Mouse (Mus musculus) forebrain, embryonic 16.5 days (tissue): Measurements from ENCODE around the gene Mindy3. TPM values are rescaled to one million over a fixed set of nuclear protein-coding genes. Genes with fewer than 3 reads are reported as not detected.

Source experiments
- ATAC-seq: fragments of 200-750 bp; cut with Nextera tagmentation; 2 replicates; pipeline ENCODE4 v1.8.0; 2017; ENCODE audit warnings: mild to moderate bottlenecking, moderate library complexity
- H3K27ac ChIP-seq: fragments of 300-500 bp; sonication (generic); 2 replicates; pipeline ENCODE4 v1.5.1; 2014; ENCODE audit warnings: low read length, control low read depth
- H3K27me3 ChIP-seq: fragments of 300-500 bp; sonication (generic); replicated peaks from 2 replicates; pipeline ENCODE4 v1.6.1; 2014; ENCODE audit warnings: low read length; ENCODE audit not compliant: control insufficient read depth, insufficient read depth
- H3K36me3 ChIP-seq: fragments of 300-500 bp; sonication (generic); 2 replicates; pipeline ENCODE4 v1.6.1; 2014; ENCODE audit not compliant: control insufficient read depth, insufficient read depth
- H3K4me1 ChIP-seq: fragments of 300-500 bp; sonication (generic); replicated peaks from 2 replicates; pipeline ENCODE4 v1.6.1; 2014; ENCODE audit warnings: low read length; ENCODE audit not compliant: control insufficient read depth, insufficient read depth
- H3K4me2 ChIP-seq: fragments of 300-500 bp; sonication (generic); 2 replicates; pipeline ENCODE4 v1.6.1; 2014; ENCODE audit warnings: mild to moderate bottlenecking, low read length, control low read depth
- H3K4me3 ChIP-seq: fragments of 300-500 bp; sonication (generic); replicated peaks from 2 replicates; pipeline ENCODE4 v1.5.1; 2014; ENCODE audit warnings: mild to moderate bottlenecking, low read length, control low read depth
- H3K9ac ChIP-seq: fragments of 300-500 bp; sonication (generic); replicated peaks from 2 replicates; pipeline ENCODE4 v1.6.1; 2014; ENCODE audit warnings: low read depth, low read length, control low read depth
- H3K9me3 ChIP-seq: fragments of 300-500 bp; sonication (generic); 2 replicates; pipeline ENCODE4 v1.6.1; 2016; ENCODE audit warnings: low read length; ENCODE audit not compliant: control insufficient read depth
- WGBS: fragments of 180-500 bp; shearing (Covaris S2); extraction: QIAGEN DNeasy Blood & Tissue Kit; methylation state at CpG from one replicate; pipeline ENCODE4 v1.1.7; 2014; 5-methylcytosine and 5-hydroxymethylcytosine counted together
- polyA plus RNA-seq: library from polyadenylated mRNA; unstranded; fragments of >200 nt; fragmentation: Nextera tagmentation; extraction: Ambion mirVana; gene quantifications from 2 replicates; pipeline ENCODE4 v1.2.1, GENCODE M21; 2015

Gene Mindy3
- polyA plus RNA-seq, 1 experiment from 2014 or later: 40.5 TPM

DNA sequence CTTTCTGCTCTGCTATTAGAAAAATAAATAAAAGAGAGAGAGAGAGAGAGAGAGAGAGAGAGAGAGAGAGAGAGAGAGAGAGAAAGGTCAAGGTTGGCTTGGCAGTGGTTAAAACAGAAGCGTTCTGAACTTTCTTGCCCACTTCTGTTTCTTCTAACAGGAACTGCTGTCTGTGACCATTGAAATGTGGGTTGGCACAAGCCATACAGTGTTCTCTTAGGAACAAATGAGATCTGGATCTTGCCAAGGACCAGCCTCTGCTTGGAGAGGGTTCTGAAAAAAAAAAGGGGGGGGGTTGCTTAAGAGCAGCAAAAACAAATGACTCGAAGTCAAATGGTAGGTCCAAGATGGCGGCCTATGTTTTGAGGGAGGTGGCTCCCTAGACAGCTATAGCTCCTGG, 100.6 kb downstream of the Mindy3 start:
- Histone ChIP-seq H3K4me3 (no peak overlapping the region), H3K36me3 (no peaks in the 10 kb centered on the region), H3K4me1 (no peaks in the 10 kb centered on the region), H3K9ac (no peak overlapping the region), H3K4me2 (no peak overlapping the region), H3K27me3 (no peaks in the 10 kb centered on the region), H3K9me3 (no peaks in the 10 kb centered on the region), H3K27ac (no peak overlapping the region)
- WGBS: 91% methylated on average over 3 of the region's 3 CpGs
- ATAC-seq: no peak

DNA sequence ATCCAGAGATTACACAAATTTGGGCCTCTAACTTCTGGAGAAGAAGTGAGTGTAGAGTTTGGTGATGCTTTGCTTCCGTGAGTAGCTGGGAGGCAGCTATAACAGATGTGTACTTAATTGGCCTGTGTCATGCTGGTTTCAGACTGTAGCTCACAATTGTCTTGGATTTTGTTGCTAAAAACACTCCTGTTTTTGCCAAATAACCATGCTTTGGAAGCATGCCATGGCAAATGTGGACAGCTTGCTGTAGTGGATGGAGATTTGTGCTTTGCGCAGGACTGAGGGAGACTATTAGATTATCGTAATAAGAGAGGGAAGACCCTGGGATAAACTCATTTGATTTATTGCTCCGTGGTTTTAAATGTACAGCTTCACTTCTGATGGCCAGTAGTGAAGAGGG, 101.2 kb downstream of the Mindy3 start:
- H3K4me2 ChIP-seq: no peak overlapping the region
- no peaks in the 10 kb centered on the region for H3K4me1 ChIP-seq
- peak; percentile 33; the same call in 1 of the 2 replicates for ATAC-seq
- no peaks in the 10 kb centered on the region for H3K36me3 ChIP-seq
- 68% methylated on average over 4 of the region's 4 CpGs for WGBS
- no peak overlapping the region for H3K27ac ChIP-seq
- no peaks in the 10 kb centered on the region for H3K9me3 ChIP-seq
- no peaks in the 10 kb centered on the region for H3K27me3 ChIP-seq
- H3K9ac ChIP-seq: no peak overlapping the region
- H3K4me3 ChIP-seq: no peak overlapping the region

DNA sequence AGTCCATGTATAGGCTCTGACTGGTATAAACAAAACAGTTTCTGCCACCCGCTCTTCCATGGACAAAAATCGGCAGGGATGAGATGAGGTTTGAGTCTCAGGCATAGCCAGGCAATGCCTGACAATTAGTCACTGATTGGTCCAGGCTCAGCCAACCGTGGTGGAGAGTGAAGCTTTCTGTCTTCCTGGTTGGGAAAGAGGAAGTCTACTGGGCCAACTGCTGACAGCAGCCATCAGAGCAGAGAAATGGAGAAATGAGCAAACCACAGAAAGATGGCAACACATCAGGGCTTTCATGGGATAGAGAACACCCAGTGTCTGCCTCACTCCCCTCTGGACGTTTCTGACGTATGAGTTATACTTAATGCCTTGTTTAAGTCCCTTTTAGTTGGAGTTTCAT, 101.9 kb downstream of the Mindy3 start:
- Histone ChIP-seq H3K9ac (no peak overlapping the region), H3K4me3 (no peak overlapping the region), H3K36me3 (no peaks in the 10 kb centered on the region), H3K27me3 (no peaks in the 10 kb centered on the region), H3K4me1 (no peaks in the 10 kb centered on the region), H3K27ac (no peak overlapping the region), H3K9me3 (no peaks in the 10 kb centered on the region), H3K4me2 (no peak overlapping the region)
- 72% methylated on average over 5 of the region's 5 CpGs for WGBS
- ATAC-seq: no peak

DNA sequence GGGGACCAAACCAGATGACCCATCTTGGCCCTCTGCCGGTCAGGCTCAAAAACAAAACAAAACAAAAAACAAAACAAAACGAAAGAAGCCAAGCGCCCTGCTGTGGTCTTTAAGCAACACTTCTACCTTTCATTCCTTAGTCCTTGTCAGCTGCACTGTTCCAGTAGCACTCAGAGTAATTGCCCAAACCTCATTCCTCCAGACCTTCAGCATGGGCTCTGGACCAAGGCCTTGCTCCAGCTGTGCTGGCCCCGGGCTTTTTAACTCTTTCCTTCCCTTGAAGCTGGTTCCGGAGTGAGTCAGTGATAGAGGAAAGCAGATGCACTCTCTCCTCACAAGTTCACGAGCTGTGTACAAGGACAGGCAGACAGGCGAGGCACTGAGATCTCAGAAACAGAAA, 102.9 kb downstream of the Mindy3 start:
- Histone ChIP-seq H3K4me1 (no peaks in the 10 kb centered on the region), H3K9me3 (no peaks in the 10 kb centered on the region), H3K27me3 (no peaks in the 10 kb centered on the region), H3K27ac (no peak overlapping the region), H3K36me3 (no peaks in the 10 kb centered on the region), H3K9ac (no peak overlapping the region), H3K4me3 (no peak overlapping the region), H3K4me2 (no peak overlapping the region)
- no peak for ATAC-seq
- 30% methylated on average over 7 of the region's 7 CpGs for WGBS

DNA sequence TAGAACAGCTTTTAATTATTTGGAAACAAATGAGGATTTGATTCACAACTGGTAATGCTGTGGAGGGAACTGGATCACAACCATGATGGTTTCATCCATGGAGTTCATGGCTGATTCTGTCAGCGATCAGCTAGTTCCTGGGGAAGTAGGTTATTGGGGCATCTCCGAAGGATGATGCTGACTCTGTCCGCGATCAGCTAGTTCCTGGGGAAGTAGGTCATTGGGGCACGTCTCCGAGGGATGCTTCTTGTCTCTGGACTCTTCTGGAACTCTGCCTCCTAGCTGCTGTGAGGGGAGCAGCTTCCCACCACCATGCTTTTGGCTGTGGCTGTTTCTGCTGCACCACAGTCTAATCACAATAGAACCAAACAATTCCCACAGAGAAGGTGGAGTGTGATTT, 105.2 kb downstream of the Mindy3 start:
- Histone ChIP-seq H3K36me3 (no peaks in the 10 kb centered on the region), H3K4me3 (no peak overlapping the region), H3K27ac (no peak overlapping the region), H3K9me3 (no peaks in the 10 kb centered on the region), H3K27me3 (no peaks in the 10 kb centered on the region), H3K4me2 (no peak overlapping the region), H3K9ac (no peak overlapping the region), H3K4me1 (no peaks in the 10 kb centered on the region)
- ATAC-seq: no peak
- WGBS: 78% methylated on average over 6 of the region's 6 CpGs

DNA sequence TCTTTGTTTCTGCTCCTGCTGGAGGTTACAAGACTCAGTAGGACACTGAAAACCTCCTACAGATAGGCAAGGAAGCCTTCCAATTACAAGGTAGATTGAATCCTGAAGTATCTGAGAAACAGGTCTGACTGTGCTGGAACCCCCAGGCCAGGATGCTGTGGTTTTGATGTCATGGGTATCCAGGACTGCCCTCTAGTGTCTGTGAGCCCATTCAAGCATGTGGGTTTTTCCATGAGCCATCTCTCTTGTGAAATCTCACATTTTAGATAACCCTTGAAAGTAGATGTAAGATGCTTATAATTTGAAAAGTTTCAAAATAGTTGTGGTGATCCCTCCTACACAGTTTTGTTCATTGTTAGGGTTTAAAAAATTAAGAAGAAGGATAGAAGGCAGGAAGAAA, 110.8 kb downstream of the Mindy3 start:
- no peaks in the 10 kb centered on the region for H3K27me3 ChIP-seq
- H3K9ac ChIP-seq: no peak overlapping the region
- H3K27ac ChIP-seq: no peak overlapping the region
- H3K9me3 ChIP-seq: no peaks in the 10 kb centered on the region
- H3K4me3 ChIP-seq: no peak overlapping the region
- H3K36me3 ChIP-seq: no peaks in the 10 kb centered on the region
- H3K4me2 ChIP-seq: no peak overlapping the region
- no peak for ATAC-seq
- no peaks in the 10 kb centered on the region for H3K4me1 ChIP-seq

DNA sequence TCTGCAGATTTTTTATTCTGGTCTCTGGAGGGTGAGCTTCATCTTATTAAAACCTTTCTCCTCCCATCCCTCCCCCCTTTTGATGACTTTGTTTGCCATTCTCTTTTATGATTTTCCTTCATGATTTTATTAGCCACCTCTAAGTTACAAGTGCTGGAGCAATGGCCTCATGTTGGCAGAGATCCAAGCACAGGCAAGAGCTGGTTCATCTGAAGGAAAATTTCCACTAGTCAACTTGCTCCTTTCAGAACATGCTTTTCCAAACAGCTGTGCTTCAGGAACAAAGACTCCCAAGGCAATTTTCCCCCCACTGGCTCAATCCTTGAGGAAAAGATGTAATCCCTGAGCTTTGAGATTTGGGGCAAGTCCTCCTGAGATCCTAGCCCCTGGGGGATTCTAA, 112.0 kb downstream of the Mindy3 start:
- no peak overlapping the region for H3K4me2 ChIP-seq
- H3K27me3 ChIP-seq: no peaks in the 10 kb centered on the region
- no peak overlapping the region for H3K27ac ChIP-seq
- no peak for ATAC-seq
- H3K4me3 ChIP-seq: no peak overlapping the region
- H3K36me3 ChIP-seq: no peaks in the 10 kb centered on the region
- no peaks in the 10 kb centered on the region for H3K9me3 ChIP-seq
- no peaks in the 10 kb centered on the region for H3K4me1 ChIP-seq
- H3K9ac ChIP-seq: no peak overlapping the region

DNA sequence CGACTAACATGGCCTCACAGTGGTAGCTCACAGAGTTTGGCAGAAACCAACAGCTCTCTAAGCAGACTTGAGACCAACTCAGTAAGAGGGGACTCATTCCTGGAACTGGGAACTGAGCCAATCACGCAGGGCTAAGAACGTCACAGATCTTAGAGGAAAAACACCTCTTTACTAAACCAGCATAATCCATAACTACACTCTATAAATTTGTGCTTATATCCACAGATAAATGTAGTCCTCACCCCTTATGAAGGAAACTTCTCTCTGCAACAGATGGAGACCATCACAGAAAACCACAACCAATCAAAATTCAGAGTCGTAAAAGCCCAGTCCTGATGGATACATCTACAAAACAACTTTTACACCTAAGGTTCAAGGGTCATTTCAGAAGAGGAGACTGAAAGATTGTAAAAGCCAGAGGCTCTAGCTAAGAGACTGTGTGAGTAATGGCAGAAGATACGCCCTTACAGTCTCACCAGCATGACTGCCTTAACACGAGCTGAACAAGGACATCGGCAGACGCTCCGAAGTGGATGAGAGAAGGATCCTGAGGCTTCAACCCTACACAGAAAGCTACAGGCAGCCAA, 114.1 kb downstream of the Mindy3 start:
- 86% methylated on average over 9 of the region's 9 CpGs for WGBS
- Histone ChIP-seq H3K9ac (no peak overlapping the region), H3K27me3 (peaks cover 4% of the 10 kb centered on the region; the same call in 1 of the 2 replicates), H3K4me1 (peaks cover 8% of the 10 kb centered on the region), H3K9me3 (no peaks in the 10 kb centered on the region), H3K4me2 (no peak overlapping the region), H3K36me3 (no peaks in the 10 kb centered on the region), H3K27ac (no peak overlapping the region), H3K4me3 (no peak overlapping the region)
- ATAC-seq: no peak

DNA sequence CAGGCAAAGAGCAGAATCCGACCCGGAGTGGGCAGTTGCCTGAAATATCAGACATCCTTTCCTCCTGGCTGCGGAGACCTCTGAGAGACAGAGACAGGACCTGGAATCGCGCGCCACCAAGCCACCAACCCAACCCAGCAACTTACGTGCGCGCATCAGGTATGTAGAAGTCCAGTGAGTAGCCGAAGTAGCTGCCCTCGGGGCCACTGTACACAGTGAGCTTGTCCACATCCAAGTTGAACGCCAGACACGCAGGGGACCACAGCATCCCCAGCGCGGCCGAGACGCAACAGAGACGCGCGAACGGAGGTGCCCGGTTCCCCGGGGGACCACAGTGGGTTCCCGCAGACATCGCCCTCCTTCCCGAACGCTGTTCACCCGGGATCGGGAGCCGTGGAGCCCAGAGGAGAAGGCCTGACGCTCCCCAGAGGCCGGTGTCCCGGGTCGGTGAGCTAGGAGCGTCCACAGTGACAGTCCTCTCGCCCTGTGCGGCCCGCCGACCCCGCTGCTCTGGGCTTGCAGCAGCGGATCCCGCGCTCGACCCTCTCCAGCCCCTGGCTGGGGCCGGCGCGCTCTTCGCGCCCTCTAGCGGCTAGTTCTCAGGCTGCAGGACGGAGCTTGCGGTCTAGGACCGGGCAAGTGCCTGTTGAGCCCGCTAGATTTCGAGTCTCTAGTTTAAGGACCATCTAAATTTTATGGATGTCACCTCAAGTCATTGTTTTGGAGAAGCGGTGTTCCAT, 117.7 kb downstream of the Mindy3 start, which contains the start of gene Itga8:
TSS of gene Itga8 (minus strand) at position 492 of the 740 bp plus-strand sequence.
- Histone ChIP-seq H3K4me2 (peak within 1 kb of the TSS; percentile 93), H3K36me3 (no peaks in the 10 kb centered on the region), H3K4me3 (peak within 1 kb of the TSS; percentile 55), H3K9me3 (no peaks in the 10 kb centered on the region), H3K9ac (peak within 1 kb of the TSS; percentile 76), H3K27me3 (peaks cover 4% of the 10 kb centered on the region; the same call in 1 of the 2 replicates), H3K27ac (no peak within 1 kb of the TSS), H3K4me1 (peaks cover 8% of the 10 kb centered on the region)
- under 1% methylated on average over 56 of the region's 56 CpGs for WGBS
- ATAC-seq: peak; percentile 97
